Mouse (Mus musculus) liver, adult 2 months (tissue): Measurements from ENCODE around the gene Prx. TPM values are rescaled to one million over a fixed set of nuclear protein-coding genes. Genes with fewer than 3 reads are reported as not detected.

Experiments
- DNase-seq: peaks from one replicate; pipeline ENCODE4 v3.0.0-alpha.2; 2011; ENCODE audit warnings: low read depth, low spot score; ENCODE audit errors: extremely low read depth
- H3K27ac ChIP-seq: fragments of 200-500 bp; replicated peaks from 2 replicates; pipeline ENCODE4 v1.5.1; 2012; ENCODE audit warnings: low read depth, mild to moderate bottlenecking, control low read depth, inconsistent platforms, low read length; ENCODE audit not compliant: insufficient read depth
- H3K27me3 ChIP-seq: fragments of 200-500 bp; 2 replicates; pipeline ENCODE4 v1.6.1; 2012; ENCODE audit warnings: mild to moderate bottlenecking, moderate library complexity, low read length, inconsistent platforms; ENCODE audit not compliant: control insufficient read depth, insufficient read depth
- H3K36me3 ChIP-seq: fragments of 200-500 bp; 2 replicates; pipeline ENCODE4 v1.6.1; 2012; ENCODE audit warnings: low read length, inconsistent platforms; ENCODE audit not compliant: control insufficient read depth, insufficient read depth
- H3K4me1 ChIP-seq: fragments of 200-500 bp; 2 replicates; pipeline ENCODE4 v1.6.1; 2011; ENCODE audit warnings: low read length; ENCODE audit not compliant: control insufficient read depth, insufficient read depth
- H3K4me3 ChIP-seq: fragments of 200-500 bp; 2 replicates; pipeline ENCODE4 v1.5.1; 2011; ENCODE audit warnings: low read depth, mild to moderate bottlenecking, control low read depth, low read length, moderate library complexity; ENCODE audit not compliant: insufficient read depth
- H3K79me2 ChIP-seq: fragments of 200-500 bp; 2 replicates; pipeline ENCODE4 v1.6.1; 2012; ENCODE audit warnings: inconsistent platforms, mild to moderate bottlenecking, low read length, moderate library complexity; ENCODE audit not compliant: control insufficient read depth, insufficient read depth
- H3K9ac ChIP-seq: fragments of 200-500 bp; 2 replicates; pipeline ENCODE4 v1.6.1; 2012; ENCODE audit warnings: low read depth, mild to moderate bottlenecking, control low read depth, inconsistent platforms, low read length
- CTCF ChIP-seq: fragments of 200-500 bp; IDR thresholded peaks from 2 replicates; pipeline ENCODE4 v1.5.1; 2011; ENCODE audit warnings: low read depth, low read length, control low read depth
- POLR2A ChIP-seq: fragments of 200-500 bp; IDR thresholded peaks from 2 replicates; pipeline ENCODE4 v1.6.1; 2011; ENCODE audit warnings: low read length, control low read depth; ENCODE audit not compliant: insufficient read depth; ENCODE audit errors: extremely low read depth
- WGBS: fragments of 180-500 bp; shearing (Covaris S2); methylation state at CpG from one replicate; pipeline ENCODE4 v1.1.7; 2018; 5-methylcytosine and 5-hydroxymethylcytosine counted together
- polyA plus RNA-seq: library from polyadenylated mRNA; depleted of rRNA; stranded (reverse); fragments of >200 nt; gene quantifications from 2 replicates; pipeline ENCODE4 v1.2.3, GENCODE M21; 2012; rRNA removed
- total RNA-seq: library from RNA; depleted of rRNA; stranded (reverse); fragments of >200 nt; gene quantifications from 2 replicates; pipeline ENCODE4 v1.2.3, GENCODE M21; 2014; rRNA removed

Prx gene
- total RNA-seq = 0.07 TPM in 1 of 2 replicates, not detected in the other
- 0.05 and 0.07 TPM in 2 replicates for polyA plus RNA-seq

DNA sequence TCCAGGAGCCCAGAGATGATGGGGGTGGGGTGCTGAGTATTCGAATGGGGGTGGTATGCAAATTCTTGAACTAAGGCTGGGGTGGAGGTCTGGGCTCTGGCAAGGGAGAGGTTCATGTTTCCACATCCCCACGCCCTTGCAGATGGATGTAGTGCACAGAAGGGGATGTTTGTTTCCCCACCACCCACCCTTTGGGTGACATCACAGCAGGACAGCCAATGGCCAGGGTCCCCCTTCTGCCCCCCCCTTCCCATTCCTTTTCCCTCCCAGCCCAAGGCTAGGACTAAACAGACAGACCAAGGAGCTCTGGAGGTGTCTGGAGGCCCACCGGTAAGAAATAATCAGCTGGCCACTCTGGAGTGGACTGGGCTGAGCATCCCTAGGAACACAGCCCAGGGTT, at the start of gene Prx:
Gene Prx (plus strand): TSS at position 289 of the 400 bp plus-strand sequence.
- TF ChIP-seq CTCF (no peak), POLR2A (no peak)
- Histone ChIP-seq H3K79me2 (no peaks in the 10 kb centered on the region), H3K27me3 (no peaks in the 10 kb centered on the region), H3K27ac (no peak within 1 kb of the TSS), H3K9ac (no peak within 1 kb of the TSS), H3K4me1 (peaks cover 1% of the 10 kb centered on the region; the same call in 1 of the 2 replicates), H3K36me3 (no peaks in the 10 kb centered on the region), H3K4me3 (no peak within 1 kb of the TSS)
- DNase-seq = no peak
- 76% methylated on average over 3 of the region's 3 CpGs for WGBS

DNA sequence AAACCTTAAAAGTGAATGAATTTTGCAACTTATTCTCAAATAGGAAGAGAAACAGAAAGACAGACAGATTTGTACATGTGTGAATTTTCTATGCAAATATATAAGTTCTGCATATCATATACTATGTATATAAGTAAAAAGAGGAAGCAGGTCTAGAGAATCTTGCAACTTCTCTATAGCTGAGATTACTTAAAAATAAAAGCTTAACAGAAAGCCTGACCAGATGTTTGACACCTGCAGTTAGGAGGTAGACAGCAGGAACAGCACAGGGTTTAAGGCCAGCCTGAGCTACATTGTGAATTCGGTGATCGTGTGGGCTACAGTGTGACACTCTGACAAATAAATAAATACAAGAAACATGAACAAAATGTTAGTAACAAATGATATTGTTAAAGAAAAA, 47.8 kb upstream of the Prx start:
- H3K4me1 ChIP-seq = peaks cover 22% of the 10 kb centered on the region
- H3K9ac ChIP-seq = no peak overlapping the region

DNA sequence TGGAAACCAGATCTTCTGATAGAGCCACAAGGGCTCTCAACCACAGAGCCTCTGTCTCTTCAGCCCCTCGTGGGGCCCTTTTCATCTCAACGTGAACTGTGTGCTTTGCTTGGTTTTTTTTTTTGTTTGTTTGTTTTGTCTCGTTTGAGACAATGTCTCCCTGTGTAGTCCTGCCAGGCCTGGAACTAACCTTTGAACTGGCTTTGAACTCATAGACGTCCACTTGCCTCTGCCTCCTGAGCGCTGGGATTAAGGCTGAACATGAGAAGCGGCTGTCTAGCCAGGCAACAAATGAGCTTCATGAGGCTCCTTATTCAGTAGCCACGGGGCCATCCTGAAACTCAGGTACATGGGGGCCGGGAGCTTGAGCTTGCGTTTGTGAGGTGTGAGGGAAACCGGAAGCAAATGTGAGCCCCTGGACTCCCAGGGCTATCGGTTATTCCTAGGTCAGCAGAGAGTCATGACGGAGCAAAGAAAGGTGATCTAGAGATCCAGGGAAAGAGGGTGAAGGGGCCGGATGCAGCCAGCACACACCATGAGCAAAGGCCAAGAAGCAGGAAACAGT, 46.8 kb upstream of the Prx start:
- 11% methylated on average over 13 of the region's 13 CpGs for WGBS
- H3K27me3 ChIP-seq = no peaks in the 10 kb centered on the region
- H3K4me3 ChIP-seq = peak overlapping the region; percentile 53
- peak; percentile 94 for DNase-seq
- H3K36me3 ChIP-seq = no peaks in the 10 kb centered on the region
- peak overlapping the region; percentile 62 for H3K9ac ChIP-seq
- peaks cover 6% of the 10 kb centered on the region; the same call in 1 of the 2 replicates for H3K79me2 ChIP-seq
- H3K4me1 ChIP-seq = peaks cover 16% of the 10 kb centered on the region; the same call in 1 of the 2 replicates
- TF ChIP-seq CTCF = no peak
- no peak for TF ChIP-seq POLR2A
- H3K27ac ChIP-seq = peak overlapping the region; percentile 94

More for the DNA sequence above, 47.8 kb upstream of the Prx start:
- no peaks in the 10 kb centered on the region for H3K27me3 ChIP-seq
- no peak for DNase-seq
- TF ChIP-seq POLR2A = no peak
- no peak for TF ChIP-seq CTCF
- H3K79me2 ChIP-seq = peaks cover 5% of the 10 kb centered on the region; the same call in 1 of the 2 replicates
- H3K4me3 ChIP-seq = no peak overlapping the region
- no peaks in the 10 kb centered on the region for H3K36me3 ChIP-seq
- 77% methylated on average over 2 of the region's 2 CpGs for WGBS
- peak overlapping the region; percentile 34; the same call in 1 of the 2 replicates for H3K27ac ChIP-seq

DNA sequence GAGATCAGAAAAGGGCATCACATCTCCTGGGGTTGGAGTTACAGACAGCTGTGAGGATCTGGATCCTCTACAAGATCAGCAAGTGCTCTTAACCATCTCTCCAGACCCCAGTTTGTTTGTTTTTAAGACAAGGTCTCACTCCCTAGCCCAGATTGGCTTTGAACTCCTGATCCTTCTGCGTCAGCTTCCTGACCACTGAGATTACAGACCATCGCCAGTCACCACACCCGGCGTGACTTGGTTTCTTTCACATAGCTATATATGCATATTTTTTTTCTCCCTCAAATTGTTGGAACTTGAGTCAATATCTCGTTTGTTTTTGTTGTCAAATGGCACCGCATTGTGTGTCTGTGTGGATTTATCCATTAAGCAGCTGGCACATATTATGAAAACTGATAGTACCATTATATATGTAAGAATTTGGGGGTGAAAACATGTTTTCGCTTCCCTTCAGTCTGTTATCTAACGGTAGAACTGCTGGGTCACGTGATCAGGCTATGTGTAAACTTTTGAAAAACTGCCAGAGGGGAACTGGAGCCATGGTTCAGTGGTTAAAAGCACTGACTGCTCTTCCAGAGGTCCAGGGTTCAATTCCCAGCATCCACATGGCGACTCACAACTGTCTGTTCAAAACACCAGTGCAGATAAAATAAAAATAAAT, 44.5 kb upstream of the Prx start:
- no peak overlapping the region for H3K4me3 ChIP-seq
- H3K79me2 ChIP-seq = peaks cover 6% of the 10 kb centered on the region; the same call in 1 of the 2 replicates
- DNase-seq = peak; percentile 62
- no peaks in the 10 kb centered on the region for H3K36me3 ChIP-seq
- peaks cover 7% of the 10 kb centered on the region; the same call in 1 of the 2 replicates for H3K4me1 ChIP-seq
- no peak for TF ChIP-seq POLR2A
- no peak for TF ChIP-seq CTCF
- H3K27me3 ChIP-seq = no peaks in the 10 kb centered on the region
- peak overlapping the region; percentile 52 for H3K27ac ChIP-seq
- WGBS = 53% methylated on average over 10 of the region's 10 CpGs
- no peak overlapping the region for H3K9ac ChIP-seq

DNA sequence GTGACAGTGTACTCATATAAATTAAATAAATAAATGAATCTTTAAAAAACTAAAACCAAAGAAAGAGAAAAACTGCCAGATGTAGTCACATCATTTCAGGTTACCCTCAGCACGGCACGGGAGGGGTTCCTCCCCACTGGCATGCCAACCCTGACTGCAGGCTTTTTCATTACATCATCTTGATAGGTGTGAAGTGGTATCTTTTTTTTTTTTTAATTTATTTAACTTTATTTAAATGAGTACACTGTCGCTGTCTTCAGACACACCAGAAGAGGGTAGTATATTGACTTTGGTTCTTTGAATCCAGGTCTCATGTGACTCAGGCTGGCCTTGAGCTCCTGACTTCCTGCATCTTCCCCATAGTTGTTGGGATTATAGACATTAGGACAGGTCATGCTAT, 43.9 kb upstream of the Prx start:
- DNase-seq = no peak
- no peak overlapping the region for H3K4me3 ChIP-seq
- H3K27ac ChIP-seq = no peak overlapping the region
- peaks cover 6% of the 10 kb centered on the region; the same call in 1 of the 2 replicates for H3K4me1 ChIP-seq
- no peaks in the 10 kb centered on the region for H3K36me3 ChIP-seq
- no peak for TF ChIP-seq CTCF
- TF ChIP-seq POLR2A = no peak
- H3K79me2 ChIP-seq = peaks cover 6% of the 10 kb centered on the region; the same call in 1 of the 2 replicates
- no peaks in the 10 kb centered on the region for H3K27me3 ChIP-seq
- H3K9ac ChIP-seq = no peak overlapping the region
- WGBS = 93% methylated on average over 3 of the region's 3 CpGs

DNA sequence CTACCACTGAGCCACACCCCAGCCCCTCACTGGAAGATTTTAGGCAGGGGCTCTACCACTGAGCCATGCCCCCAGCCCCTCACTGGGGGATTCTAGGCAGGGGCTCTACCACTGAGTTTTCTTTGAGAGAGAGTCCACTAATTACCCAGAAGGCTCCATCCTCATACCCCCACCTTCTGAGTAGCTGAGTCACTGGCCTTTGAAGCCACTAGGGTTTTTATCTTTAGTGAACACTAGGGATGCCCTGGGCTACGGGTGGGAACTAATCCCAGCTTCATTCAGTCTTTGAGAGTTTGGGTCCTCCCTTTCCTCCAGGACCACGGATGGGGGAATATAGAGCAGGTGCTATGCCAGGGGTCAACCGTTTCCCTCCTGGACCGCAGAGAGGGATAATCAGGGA, 40.5 kb upstream of the Prx start:
- no peak overlapping the region for H3K4me3 ChIP-seq
- TF ChIP-seq POLR2A = no peak
- no peak for TF ChIP-seq CTCF
- no peaks in the 10 kb centered on the region for H3K4me1 ChIP-seq
- no peak for DNase-seq
- no peak overlapping the region for H3K27ac ChIP-seq
- 92% methylated on average over 4 of the region's 4 CpGs for WGBS
- peaks cover 6% of the 10 kb centered on the region; the same call in 1 of the 2 replicates for H3K79me2 ChIP-seq
- no peaks in the 10 kb centered on the region for H3K27me3 ChIP-seq
- H3K36me3 ChIP-seq = peaks cover 12% of the 10 kb centered on the region; the same call in 1 of the 2 replicates
- no peak overlapping the region for H3K9ac ChIP-seq
